Mouse (Mus musculus) midbrain, embryonic 12.5 days (tissue): ENCODE data around the gene Pde5a. TPM values are rescaled to one million over a fixed set of nuclear protein-coding genes. Genes with fewer than 3 reads are reported as not detected.
A peak's percentile ranks its signal among the peaks of the same experiment; 100 is the strongest.

Experiments used
- ATAC-seq: fragments of 200-750 bp; cut with Nextera tagmentation; 2 replicates; pipeline ENCODE4 v1.8.0; 2017; ENCODE audit warnings: low read depth, moderate TSS enrichment, moderate library complexity; ENCODE audit not compliant: low FRiP score
- H3K27ac ChIP-seq: fragments of 300-500 bp; sonication (generic); replicated peaks from 2 replicates; pipeline ENCODE4 v1.5.1; 2016; ENCODE audit warnings: mild to moderate bottlenecking
- H3K27me3 ChIP-seq: fragments of 300-500 bp; sonication (generic); 2 replicates; pipeline ENCODE4 v1.6.1; 2016; ENCODE audit warnings: mild to moderate bottlenecking
- H3K36me3 ChIP-seq: fragments of 300-500 bp; sonication (generic); 2 replicates; pipeline ENCODE4 v1.6.1; 2016
- H3K4me1 ChIP-seq: fragments of 300-500 bp; sonication (generic); 2 replicates; pipeline ENCODE4 v1.6.1; 2016
- H3K4me2 ChIP-seq: fragments of 300-500 bp; sonication (generic); replicated peaks from 2 replicates; pipeline ENCODE4 v1.6.1; 2016; ENCODE audit warnings: mild to moderate bottlenecking, moderate library complexity
- H3K4me3 ChIP-seq: fragments of 300-500 bp; sonication (generic); 2 replicates; pipeline ENCODE4 v1.5.1; 2016; ENCODE audit warnings: mild to moderate bottlenecking
- H3K9ac ChIP-seq: fragments of 300-500 bp; sonication (generic); replicated peaks from 2 replicates; pipeline ENCODE4 v1.6.1; 2016; ENCODE audit warnings: mild to moderate bottlenecking, moderate library complexity
- H3K9me3 ChIP-seq: fragments of 300-500 bp; sonication (generic); 2 replicates; pipeline ENCODE4 v1.6.1; 2016; ENCODE audit warnings: mild to moderate bottlenecking
- WGBS: fragments of 180-500 bp; shearing (Covaris S2); methylation state at CpG from one replicate; pipeline ENCODE4 v1.1.7; 2016; 5-methylcytosine and 5-hydroxymethylcytosine counted together
- polyA plus RNA-seq: library from polyadenylated mRNA; unstranded; fragments of >200 nt; fragmentation: Nextera tagmentation; extraction: Ambion mirVana; gene quantifications from 2 replicates; pipeline ENCODE4 v1.2.1, GENCODE M21; 2016

Gene Pde5a
- polyA plus RNA-seq, 1 experiment from 2014 or later, result 3.6 TPM

GRCm38 (mm10) chr3:122767841-122768240 lies 39.1 kb downstream of the Pde5a start:
- Histone ChIP-seq H3K4me1 (0 out of 2 replicates have a peak, but pooled peaks cover 4% of the 10 kb centered on the region), H3K4me2 (no peak overlapping the region), H3K36me3 (no peaks in the 10 kb centered on the region), H3K27me3 (no peaks in the 10 kb centered on the region), H3K9me3 (no peaks in the 10 kb centered on the region), H3K27ac (no peak overlapping the region), H3K9ac (no peak overlapping the region), H3K4me3 (no peak overlapping the region)
- no peak for ATAC-seq
- 73% methylated on average over 5 of the region's 5 CpGs for WGBS

- Histone ChIP-seq H3K27me3 (no peaks in the 10 kb centered on the region), H3K36me3 (peaks cover 13% of the 10 kb centered on the region), H3K4me1 (no peaks in the 10 kb centered on the region), H3K9me3 (no peaks in the 10 kb centered on the region), H3K4me3 (no peak overlapping the region), H3K9ac (no peak overlapping the region), H3K4me2 (no peak overlapping the region), H3K27ac (no peak overlapping the region)
- ATAC-seq, result no peak
- 63% methylated on average over 6 of the region's 6 CpGs for WGBS
These were observed 52.7 kb downstream of the Pde5a start for GRCm38 (mm10) chr3:122781417-122781816.

- WGBS, result 62% methylated on average over 1 of the region's 1 CpGs
- H3K36me3 ChIP-seq, result peaks cover 6% of the 10 kb centered on the region
- H3K4me3 ChIP-seq, result no peak overlapping the region
- ATAC-seq, result no peak
- H3K4me2 ChIP-seq, result no peak overlapping the region
- H3K27ac ChIP-seq, result no peak overlapping the region
- no peak overlapping the region for H3K9ac ChIP-seq
- H3K9me3 ChIP-seq, result no peaks in the 10 kb centered on the region
- H3K27me3 ChIP-seq, result no peaks in the 10 kb centered on the region
- no peaks in the 10 kb centered on the region for H3K4me1 ChIP-seq
These were observed 55.5 kb downstream of the Pde5a start for GRCm38 (mm10) chr3:122784245-122784644.

GRCm38 (mm10) chr3:122788314-122788713 lies 59.6 kb downstream of the Pde5a start:
- 92% methylated on average over 9 of the region's 9 CpGs for WGBS
- no peak overlapping the region for H3K4me2 ChIP-seq

GRCm38 (mm10) chr3:122789544-122789943 lies 60.8 kb downstream of the Pde5a start:
- Histone ChIP-seq H3K4me2 (no peak overlapping the region), H3K36me3 (0 out of 2 replicates have a peak, but pooled peaks cover 3% of the 10 kb centered on the region), H3K9me3 (no peaks in the 10 kb centered on the region), H3K4me1 (no peaks in the 10 kb centered on the region), H3K4me3 (no peak overlapping the region), H3K27ac (no peak overlapping the region), H3K27me3 (no peaks in the 10 kb centered on the region), H3K9ac (no peak overlapping the region)
- WGBS, result 96% methylated on average over 6 of the region's 6 CpGs
- no peak for ATAC-seq

More at GRCm38 (mm10) chr3:122788314-122788713, 59.6 kb downstream of the Pde5a start:
- Histone ChIP-seq H3K27ac (no peak overlapping the region), H3K27me3 (no peaks in the 10 kb centered on the region), H3K4me1 (no peaks in the 10 kb centered on the region), H3K9me3 (no peaks in the 10 kb centered on the region), H3K4me3 (no peak overlapping the region), H3K9ac (no peak overlapping the region), H3K36me3 (0 out of 2 replicates have a peak, but pooled peaks cover 3% of the 10 kb centered on the region)
- no peak for ATAC-seq

GRCm38 (mm10) chr3:122800050-122800449 lies 71.3 kb downstream of the Pde5a start:
- no peak overlapping the region for H3K9ac ChIP-seq
- H3K27ac ChIP-seq, result 0 out of 2 replicates have a peak overlapping the region, but pooled peaks have one; percentile 79
- peak; percentile 48 for ATAC-seq
- H3K27me3 ChIP-seq, result 0 out of 2 replicates have a peak, but pooled peaks cover 4% of the 10 kb centered on the region
- peaks cover 31% of the 10 kb centered on the region for H3K4me1 ChIP-seq
- H3K4me2 ChIP-seq, result no peak overlapping the region
- 0 out of 2 replicates have a peak, but pooled peaks cover 4% of the 10 kb centered on the region for H3K36me3 ChIP-seq
- H3K4me3 ChIP-seq, result no peak overlapping the region
- H3K9me3 ChIP-seq, result no peaks in the 10 kb centered on the region
- WGBS, result 50% methylated on average over 6 of the region's 6 CpGs

GRCm38 (mm10) chr3:122800553-122801435 lies 72.0 kb downstream of the Pde5a start:
- Histone ChIP-seq H3K27me3 (0 out of 2 replicates have a peak, but pooled peaks cover 4% of the 10 kb centered on the region), H3K4me3 (no peak overlapping the region), H3K9ac (0 out of 2 replicates have a peak overlapping the region, but pooled peaks have one; percentile 20), H3K27ac (peak overlapping the region; percentile 79), H3K4me1 (peaks cover 31% of the 10 kb centered on the region), H3K4me2 (0 out of 2 replicates have a peak overlapping the region, but pooled peaks have one; percentile 3), H3K36me3 (0 out of 2 replicates have a peak, but pooled peaks cover 4% of the 10 kb centered on the region), H3K9me3 (no peaks in the 10 kb centered on the region)
- peak; percentile 31 for ATAC-seq
- WGBS, result 34% methylated on average over 10 of the region's 10 CpGs

- 0 out of 2 replicates have a peak overlapping the region, but pooled peaks have one; percentile 3 for H3K4me2 ChIP-seq
- H3K9ac ChIP-seq, result 0 out of 2 replicates have a peak overlapping the region, but pooled peaks have one; percentile 20
- peak; percentile 54 for ATAC-seq
- H3K36me3 ChIP-seq, result 0 out of 2 replicates have a peak, but pooled peaks cover 4% of the 10 kb centered on the region
- no peak overlapping the region for H3K4me3 ChIP-seq
- 62% methylated on average over 15 of the region's 15 CpGs for WGBS
- H3K27me3 ChIP-seq, result 0 out of 2 replicates have a peak, but pooled peaks cover 4% of the 10 kb centered on the region
- no peaks in the 10 kb centered on the region for H3K9me3 ChIP-seq
- peaks cover 31% of the 10 kb centered on the region for H3K4me1 ChIP-seq
- peak overlapping the region; percentile 79 for H3K27ac ChIP-seq
These were observed 72.9 kb downstream of the Pde5a start for GRCm38 (mm10) chr3:122801436-122802221.

- ATAC-seq, result no peak
- 81% methylated on average over 8 of the region's 8 CpGs for WGBS
These were observed 78.6 kb downstream of the Pde5a start for GRCm38 (mm10) chr3:122807313-122807712.

GRCm38 (mm10) chr3:122810090-122810863 lies 81.5 kb downstream of the Pde5a start:
- H3K4me2 ChIP-seq, result no peak overlapping the region
- no peaks in the 10 kb centered on the region for H3K9me3 ChIP-seq
- no peak overlapping the region for H3K9ac ChIP-seq
- H3K4me3 ChIP-seq, result no peak overlapping the region
- H3K27me3 ChIP-seq, result no peaks in the 10 kb centered on the region
- no peak overlapping the region for H3K27ac ChIP-seq
- H3K36me3 ChIP-seq, result no peaks in the 10 kb centered on the region
- WGBS, result 86% methylated on average over 2 of the region's 2 CpGs
- no peaks in the 10 kb centered on the region for H3K4me1 ChIP-seq
- ATAC-seq, result no peak

More at GRCm38 (mm10) chr3:122807313-122807712, 78.6 kb downstream of the Pde5a start:
- 0 out of 2 replicates have a peak, but pooled peaks cover 4% of the 10 kb centered on the region for H3K36me3 ChIP-seq
- no peaks in the 10 kb centered on the region for H3K27me3 ChIP-seq
- no peaks in the 10 kb centered on the region for H3K9me3 ChIP-seq
- no peak overlapping the region for H3K4me3 ChIP-seq
- no peak overlapping the region for H3K27ac ChIP-seq
- H3K4me1 ChIP-seq, result peaks cover 3% of the 10 kb centered on the region; the same call in 1 of the 2 replicates
- H3K9ac ChIP-seq, result no peak overlapping the region
- H3K4me2 ChIP-seq, result no peak overlapping the region

GRCm38 (mm10) chr3:122810986-122811385 lies 82.2 kb downstream of the Pde5a start:
- ATAC-seq, result no peak
- Histone ChIP-seq H3K36me3 (no peaks in the 10 kb centered on the region), H3K4me3 (no peak overlapping the region), H3K9me3 (no peaks in the 10 kb centered on the region), H3K4me2 (no peak overlapping the region), H3K9ac (no peak overlapping the region), H3K27ac (no peak overlapping the region), H3K4me1 (no peaks in the 10 kb centered on the region), H3K27me3 (no peaks in the 10 kb centered on the region)
- WGBS, result 91% methylated on average over 5 of the region's 5 CpGs
